Mouse (Mus musculus) liver, embryonic 14.5 days (tissue): ENCODE measurements around the gene Zfp275.

Experiments used
- CTCF ChIP-seq: IDR thresholded peaks from 2 replicates; pipeline ENCODE4 v1.5.1; 2016; ENCODE audit warnings: antibody characterized with exemption, low read depth, control low read depth
- EP300 ChIP-seq: IDR thresholded peaks from 2 replicates; pipeline ENCODE4 v1.6.1; 2016; ENCODE audit warnings: antibody characterized with exemption, low read depth

DNA sequence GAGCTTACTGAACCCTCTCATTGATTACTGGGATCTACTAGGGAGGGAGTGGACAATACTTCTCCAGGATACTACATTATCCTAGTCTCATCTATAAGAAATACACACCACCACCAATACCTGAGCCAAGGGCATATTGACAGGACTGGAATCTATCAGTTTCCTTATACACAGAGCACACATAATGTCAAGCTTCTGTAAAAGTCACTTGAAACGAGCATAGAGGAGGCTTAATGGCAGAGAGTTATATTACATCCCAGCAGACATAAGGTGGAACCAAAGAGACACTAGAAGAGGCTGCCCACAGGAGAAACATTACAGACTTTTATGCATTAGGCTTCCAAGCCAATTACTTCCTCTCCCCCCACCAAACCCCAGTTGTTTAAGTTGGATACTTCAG lies 42.5 kb downstream of the Zfp275 start:
- no peak for TF ChIP-seq CTCF
- no peak for TF ChIP-seq EP300
